Mouse (Mus musculus): Measurements from ENCODE around the gene Hdac7. TPM values are rescaled to one million over a fixed set of nuclear protein-coding genes. Genes with fewer than 3 reads are reported as not detected.

Hdac7 gene
- polyA plus RNA-seq, 1 experiment from 2014 or later, result 7.8 TPM

- 50% methylated on average over 5 of the region's 5 CpGs for WGBS
- H3K27ac ChIP-seq (ENCODE audit: low read depth, low read length), result no peak overlapping the region
- H3K4me1 ChIP-seq (replicated peaks; ENCODE audit: control insufficient read depth, insufficient read depth, low read length), result peaks cover 4% of the 10 kb centered on the region; the same call in 1 of the 2 replicates
- H3K36me3 ChIP-seq (ENCODE audit: control insufficient read depth, insufficient read depth), result peaks cover 8% of the 10 kb centered on the region; the same call in 1 of the 2 replicates
- H3K4me2 ChIP-seq (replicated peaks; ENCODE audit: low read depth), result no peak overlapping the region
- no peak for ATAC-seq
- H3K4me3 ChIP-seq (ENCODE audit: low read depth, low read length), result no peak overlapping the region
- no peaks in the 10 kb centered on the region for H3K27me3 ChIP-seq (replicated peaks; ENCODE audit: control insufficient read depth, insufficient read depth, low read length)
- H3K9me3 ChIP-seq (ENCODE audit: control insufficient read depth), result no peaks in the 10 kb centered on the region
- H3K9ac ChIP-seq (ENCODE audit: low read depth, low read length), result no peak overlapping the region
- no peak for TF ChIP-seq CTCF (IDR thresholded peaks at IDR 0.05; ENCODE audit: low read depth)
These were observed 29.6 kb downstream of the Hdac7 start for GRCm38 (mm10) chr15:97814703-97815102.

- Histone ChIP-seq H3K4me1 (replicated peaks; ENCODE audit: control insufficient read depth, insufficient read depth, low read length) (peaks cover 4% of the 10 kb centered on the region; the same call in 1 of the 2 replicates), H3K27me3 (replicated peaks; ENCODE audit: control insufficient read depth, insufficient read depth, low read length) (no peaks in the 10 kb centered on the region), H3K27ac (ENCODE audit: low read depth, low read length) (peak overlapping the region; percentile 35; the same call in 1 of the 2 replicates), H3K4me2 (replicated peaks; ENCODE audit: low read depth) (peak overlapping the region; percentile 47), H3K9ac (ENCODE audit: low read depth, low read length) (0 out of 2 replicates have a peak overlapping the region, but pooled peaks have one; percentile 7), H3K9me3 (ENCODE audit: control insufficient read depth) (no peaks in the 10 kb centered on the region), H3K36me3 (ENCODE audit: control insufficient read depth, insufficient read depth) (peaks cover 16% of the 10 kb centered on the region; the same call in 1 of the 2 replicates), H3K4me3 (ENCODE audit: low read depth, low read length) (no peak overlapping the region)
- ATAC-seq, result no peak
- no peak for TF ChIP-seq CTCF (IDR thresholded peaks at IDR 0.05; ENCODE audit: low read depth)
- WGBS, result 35% methylated on average over 21 of the region's 21 CpGs
These were observed 30.7 kb downstream of the Hdac7 start for GRCm38 (mm10) chr15:97813452-97814204.

GRCm38 (mm10) chr15:97812875-97813274 is 31.4 kb downstream of the Hdac7 start:
- H3K4me2 ChIP-seq (replicated peaks; ENCODE audit: low read depth), result no peak overlapping the region
- peaks cover 4% of the 10 kb centered on the region; the same call in 1 of the 2 replicates for H3K4me1 ChIP-seq (replicated peaks; ENCODE audit: control insufficient read depth, insufficient read depth, low read length)
- no peaks in the 10 kb centered on the region for H3K9me3 ChIP-seq (ENCODE audit: control insufficient read depth)
- WGBS, result 73% methylated on average over 7 of the region's 7 CpGs
- no peaks in the 10 kb centered on the region for H3K27me3 ChIP-seq (replicated peaks; ENCODE audit: control insufficient read depth, insufficient read depth, low read length)
- H3K27ac ChIP-seq (ENCODE audit: low read depth, low read length), result no peak overlapping the region
- no peak overlapping the region for H3K9ac ChIP-seq (ENCODE audit: low read depth, low read length)
- no peak for TF ChIP-seq CTCF (IDR thresholded peaks at IDR 0.05; ENCODE audit: low read depth)
- H3K4me3 ChIP-seq (ENCODE audit: low read depth, low read length), result no peak overlapping the region
- no peak for ATAC-seq
- peaks cover 21% of the 10 kb centered on the region; the same call in 1 of the 2 replicates for H3K36me3 ChIP-seq (ENCODE audit: control insufficient read depth, insufficient read depth)

GRCm38 (mm10) chr15:97812126-97812525 is 32.2 kb downstream of the Hdac7 start:
- no peak for TF ChIP-seq CTCF (IDR thresholded peaks at IDR 0.05; ENCODE audit: low read depth)
- Histone ChIP-seq H3K4me3 (ENCODE audit: low read depth, low read length) (no peak overlapping the region), H3K9me3 (ENCODE audit: control insufficient read depth) (no peaks in the 10 kb centered on the region), H3K9ac (ENCODE audit: low read depth, low read length) (no peak overlapping the region), H3K27ac (ENCODE audit: low read depth, low read length) (no peak overlapping the region), H3K36me3 (ENCODE audit: control insufficient read depth, insufficient read depth) (peaks cover 25% of the 10 kb centered on the region; the same call in 1 of the 2 replicates), H3K4me2 (replicated peaks; ENCODE audit: low read depth) (no peak overlapping the region), H3K4me1 (replicated peaks; ENCODE audit: control insufficient read depth, insufficient read depth, low read length) (peaks cover 4% of the 10 kb centered on the region; the same call in 1 of the 2 replicates), H3K27me3 (replicated peaks; ENCODE audit: control insufficient read depth, insufficient read depth, low read length) (no peaks in the 10 kb centered on the region)
- no peak for ATAC-seq
- 71% methylated on average over 6 of the region's 6 CpGs for WGBS

GRCm38 (mm10) chr15:97811307-97811706 is 33.0 kb downstream of the Hdac7 start:
- peaks cover 31% of the 10 kb centered on the region; the same call in 1 of the 2 replicates for H3K36me3 ChIP-seq (ENCODE audit: control insufficient read depth, insufficient read depth)
- no peaks in the 10 kb centered on the region for H3K9me3 ChIP-seq (ENCODE audit: control insufficient read depth)
- H3K4me1 ChIP-seq (replicated peaks; ENCODE audit: control insufficient read depth, insufficient read depth, low read length), result peaks cover 4% of the 10 kb centered on the region; the same call in 1 of the 2 replicates
- no peak for TF ChIP-seq CTCF (IDR thresholded peaks at IDR 0.05; ENCODE audit: low read depth)
- no peak overlapping the region for H3K4me3 ChIP-seq (ENCODE audit: low read depth, low read length)
- no peaks in the 10 kb centered on the region for H3K27me3 ChIP-seq (replicated peaks; ENCODE audit: control insufficient read depth, insufficient read depth, low read length)
- no peak overlapping the region for H3K9ac ChIP-seq (ENCODE audit: low read depth, low read length)
- no peak overlapping the region for H3K4me2 ChIP-seq (replicated peaks; ENCODE audit: low read depth)
- 87% methylated on average over 9 of the region's 9 CpGs for WGBS
- no peak overlapping the region for H3K27ac ChIP-seq (ENCODE audit: low read depth, low read length)
- ATAC-seq, result no peak

GRCm38 (mm10) chr15:97810399-97810798 is 33.9 kb downstream of the Hdac7 start:
- Histone ChIP-seq H3K4me2 (replicated peaks; ENCODE audit: low read depth) (no peak overlapping the region), H3K4me3 (ENCODE audit: low read depth, low read length) (no peak overlapping the region), H3K9ac (ENCODE audit: low read depth, low read length) (no peak overlapping the region), H3K27me3 (replicated peaks; ENCODE audit: control insufficient read depth, insufficient read depth, low read length) (no peaks in the 10 kb centered on the region), H3K4me1 (replicated peaks; ENCODE audit: control insufficient read depth, insufficient read depth, low read length) (peaks cover 4% of the 10 kb centered on the region; the same call in 1 of the 2 replicates), H3K27ac (ENCODE audit: low read depth, low read length) (no peak overlapping the region), H3K36me3 (ENCODE audit: control insufficient read depth, insufficient read depth) (peaks cover 34% of the 10 kb centered on the region; the same call in 1 of the 2 replicates), H3K9me3 (ENCODE audit: control insufficient read depth) (no peaks in the 10 kb centered on the region)
- TF ChIP-seq CTCF (IDR thresholded peaks at IDR 0.05; ENCODE audit: low read depth), result no peak
- WGBS, result 92% methylated on average over 5 of the region's 5 CpGs
- no peak for ATAC-seq
